Mouse (Mus musculus) midbrain, postnatal 0 days (tissue): ENCODE data around the gene Tcf23. TPM values are rescaled to one million over a fixed set of nuclear protein-coding genes. Genes with fewer than 3 reads are reported as not detected.

ENCODE experiments used
- ATAC-seq: fragments of 200-750 bp; cut with Nextera tagmentation; 2 replicates; pipeline ENCODE4 v1.8.0; 2017; ENCODE audit warnings: moderate number of reproducible peaks, mild to moderate bottlenecking, moderate TSS enrichment, moderate library complexity; ENCODE audit not compliant: low FRiP score
- DNase-seq: peaks from one replicate; pipeline ENCODE4 v3.0.0-alpha.2; 2015; ENCODE audit warnings: low spot score
- H3K27ac ChIP-seq: fragments of 300-500 bp; sonication (generic); 2 replicates; pipeline ENCODE4 v1.5.1; 2014; ENCODE audit warnings: low read depth, mild to moderate bottlenecking, low read length, mixed read lengths
- H3K27me3 ChIP-seq: fragments of 300-500 bp; sonication (generic); 2 replicates; pipeline ENCODE4 v1.6.1; 2014; ENCODE audit warnings: low read length, control low read depth, mixed read lengths; ENCODE audit not compliant: insufficient read depth
- H3K36me3 ChIP-seq: fragments of 300-500 bp; sonication (generic); 2 replicates; pipeline ENCODE4 v1.6.1; 2014; ENCODE audit warnings: low read length, control low read depth, mixed read lengths; ENCODE audit not compliant: insufficient read depth
- H3K4me1 ChIP-seq: fragments of 300-500 bp; sonication (generic); 2 replicates; pipeline ENCODE4 v1.6.1; 2014; ENCODE audit warnings: mild to moderate bottlenecking, control low read depth, antibody characterized with exemption, low read length, mixed read lengths; ENCODE audit not compliant: insufficient read depth
- H3K4me2 ChIP-seq: fragments of 300-500 bp; sonication (generic); 2 replicates; pipeline ENCODE4 v1.6.1; 2014; ENCODE audit warnings: low read depth, mild to moderate bottlenecking, low read length, mixed read lengths; ENCODE audit not compliant: poor library complexity, severe bottlenecking
- H3K4me3 ChIP-seq: fragments of 300-500 bp; sonication (generic); 2 replicates; pipeline ENCODE4 v1.5.1; 2014; ENCODE audit warnings: low read depth, mild to moderate bottlenecking, low read length, moderate library complexity
- H3K9ac ChIP-seq: fragments of 300-500 bp; sonication (generic); replicated peaks from 2 replicates; pipeline ENCODE4 v1.6.1; 2014; ENCODE audit warnings: mild to moderate bottlenecking, low read length, moderate library complexity, mixed read lengths; ENCODE audit not compliant: poor library complexity, severe bottlenecking
- H3K9me3 ChIP-seq: fragments of 300-500 bp; sonication (generic); 2 replicates; pipeline ENCODE4 v1.6.1; 2016; ENCODE audit warnings: low read length, control low read depth
- CTCF ChIP-seq: IDR thresholded peaks from 2 replicates; pipeline ENCODE4 v1.5.1; 2016; ENCODE audit warnings: antibody characterized with exemption, mild to moderate bottlenecking
- WGBS: fragments of 180-500 bp; shearing (Covaris S2); extraction: QIAGEN DNeasy Blood & Tissue Kit; methylation state at CpG from one replicate; pipeline ENCODE4 v1.1.7; 2014; 5-methylcytosine and 5-hydroxymethylcytosine counted together
- polyA plus RNA-seq: library from polyadenylated mRNA; unstranded; fragments of >200 nt; fragmentation: Nextera tagmentation; extraction: Ambion mirVana; gene quantifications from 2 replicates; pipeline ENCODE4 v1.2.1, GENCODE M21; 2015
- total RNA-seq: library from RNA; depleted of rRNA; stranded (reverse); fragments of >200 nt; gene quantifications from 2 replicates; pipeline ENCODE4 v1.2.3, GENCODE M21; 2014

Gene Tcf23
- total and polyA plus RNA-seq, 2 experiments from 2014 or later = 0.09 TPM; not detected in 1

- DNase-seq = no peak
- no peak overlapping the region for H3K4me2 ChIP-seq
- H3K36me3 ChIP-seq = peaks cover 38% of the 10 kb centered on the region
- H3K9ac ChIP-seq = no peak overlapping the region
- H3K4me1 ChIP-seq = peaks cover 3% of the 10 kb centered on the region; the same call in 1 of the 2 replicates
- H3K27ac ChIP-seq = no peak overlapping the region
- WGBS = 91% methylated on average over 2 of the region's 2 CpGs
- H3K9me3 ChIP-seq = no peaks in the 10 kb centered on the region
- no peaks in the 10 kb centered on the region for H3K27me3 ChIP-seq
- ATAC-seq = no peak
- no peak for TF ChIP-seq CTCF
- no peak overlapping the region for H3K4me3 ChIP-seq
Measured at GRCm38 (mm10) chr5:30950922-30951321, 17.5 kb upstream of the Tcf23 start.

GRCm38 (mm10) chr5:30951706-30952105 is 16.8 kb upstream of the Tcf23 start:
- no peak for TF ChIP-seq CTCF
- Histone ChIP-seq H3K4me3 (no peak overlapping the region), H3K9ac (no peak overlapping the region), H3K4me1 (peaks cover 3% of the 10 kb centered on the region; the same call in 1 of the 2 replicates), H3K36me3 (peaks cover 40% of the 10 kb centered on the region), H3K4me2 (no peak overlapping the region), H3K27me3 (no peaks in the 10 kb centered on the region), H3K27ac (no peak overlapping the region), H3K9me3 (no peaks in the 10 kb centered on the region)
- ATAC-seq (no peak), DNase-seq (peak; percentile 58)
- 73% methylated on average over 6 of the region's 6 CpGs for WGBS

GRCm38 (mm10) chr5:30952551-30952950 is 15.9 kb upstream of the Tcf23 start:
- no peak overlapping the region for H3K27ac ChIP-seq
- H3K36me3 ChIP-seq = peaks cover 40% of the 10 kb centered on the region
- H3K9me3 ChIP-seq = no peaks in the 10 kb centered on the region
- no peaks in the 10 kb centered on the region for H3K27me3 ChIP-seq
- no peak for TF ChIP-seq CTCF
- H3K9ac ChIP-seq = no peak overlapping the region
- no peak overlapping the region for H3K4me3 ChIP-seq
- ATAC-seq (no peak), DNase-seq (no peak)
- peaks cover 4% of the 10 kb centered on the region; the same call in 1 of the 2 replicates for H3K4me1 ChIP-seq
- 83% methylated on average over 5 of the region's 5 CpGs for WGBS
- no peak overlapping the region for H3K4me2 ChIP-seq

GRCm38 (mm10) chr5:30954065-30954464 is 14.4 kb upstream of the Tcf23 start:
- TF ChIP-seq CTCF = no peak
- Histone ChIP-seq H3K4me1 (peaks cover 16% of the 10 kb centered on the region; the same call in 1 of the 2 replicates), H3K36me3 (peaks cover 50% of the 10 kb centered on the region), H3K27me3 (no peaks in the 10 kb centered on the region), H3K9ac (no peak overlapping the region), H3K4me3 (no peak overlapping the region), H3K27ac (no peak overlapping the region), H3K9me3 (no peaks in the 10 kb centered on the region), H3K4me2 (no peak overlapping the region)
- DNase-seq (no peak), ATAC-seq (no peak)
- WGBS = 93% methylated on average over 6 of the region's 6 CpGs

- Histone ChIP-seq H3K36me3 (peaks cover 50% of the 10 kb centered on the region), H3K9ac (no peak overlapping the region), H3K4me1 (peaks cover 20% of the 10 kb centered on the region; the same call in 1 of the 2 replicates), H3K27ac (no peak overlapping the region), H3K9me3 (no peaks in the 10 kb centered on the region), H3K4me2 (no peak overlapping the region), H3K27me3 (no peaks in the 10 kb centered on the region), H3K4me3 (no peak overlapping the region)
- ATAC-seq (no peak), DNase-seq (no peak)
- WGBS = 93% methylated on average over 9 of the region's 9 CpGs
- TF ChIP-seq CTCF = no peak
Measured at GRCm38 (mm10) chr5:30954556-30954955, 13.9 kb upstream of the Tcf23 start.

GRCm38 (mm10) chr5:30955751-30956150 is 12.7 kb upstream of the Tcf23 start:
- H3K9ac ChIP-seq = no peak overlapping the region
- no peaks in the 10 kb centered on the region for H3K27me3 ChIP-seq
- H3K4me1 ChIP-seq = peaks cover 17% of the 10 kb centered on the region; the same call in 1 of the 2 replicates
- H3K4me2 ChIP-seq = no peak overlapping the region
- ATAC-seq (no peak), DNase-seq (no peak)
- no peak for TF ChIP-seq CTCF
- H3K9me3 ChIP-seq = no peaks in the 10 kb centered on the region
- 97% methylated on average over 6 of the region's 6 CpGs for WGBS
- H3K36me3 ChIP-seq = peaks cover 50% of the 10 kb centered on the region
- no peak overlapping the region for H3K27ac ChIP-seq
- H3K4me3 ChIP-seq = no peak overlapping the region
